Mouse (Mus musculus): ENCODE measurements around the gene Gas8.
A peak's percentile ranks its signal among the peaks of the same experiment; 100 is the strongest.
"Not testable (repeated sequence)": the region's sequence is repeated elsewhere in the genome, so short reads cannot be mapped to it uniquely, and the experiment has no call there.

Gas8 gene

GRCm38 (mm10) chr8:123518667-123519066, at the start of gene Gas8:
TSS of gene Gas8 (plus strand) at chr8:123518834.
- DNase-seq (ENCODE audit: low spot score in 2 of 2) = peak; percentile 35 to 87

- DNase-seq (ENCODE audit: low spot score in 2 of 2) = not testable (repeated sequence)
Observed at GRCm38 (mm10) chr8:123472991-123473390, 45.6 kb upstream of the Gas8 start.

GRCm38 (mm10) chr8:123474549-123474948, 44.1 kb upstream of the Gas8 start:
- DNase-seq (ENCODE audit: low spot score in 2 of 2) = not testable (repeated sequence)

- peak; percentile 20 to 31 for DNase-seq (ENCODE audit: low spot score in 2 of 2)
Observed at GRCm38 (mm10) chr8:123476911-123477736, 41.5 kb upstream of the Gas8 start.

GRCm38 (mm10) chr8:123477737-123478258, 40.8 kb upstream of the Gas8 start, which contains the start of gene Afg3l1:
TSS of gene Afg3l1 (plus strand) at chr8:123477903.
- peak; percentile 93 to 94 for DNase-seq (ENCODE audit: low spot score in 2 of 2)

GRCm38 (mm10) chr8:123478456-123479218, 40.0 kb upstream of the Gas8 start:
- DNase-seq (ENCODE audit: low spot score in 2 of 2) = peak in 1 of 2 experiments; percentile 27

- DNase-seq (ENCODE audit: low spot score in 2 of 2) = no peak
Observed at GRCm38 (mm10) chr8:123482627-123483026, 36.0 kb upstream of the Gas8 start.

- no peak for DNase-seq (ENCODE audit: low spot score in 2 of 2)
Observed at GRCm38 (mm10) chr8:123491280-123492075, 27.2 kb upstream of the Gas8 start.

- DNase-seq (ENCODE audit: low spot score in 2 of 2) = no peak
Observed at GRCm38 (mm10) chr8:123492898-123493297, 25.7 kb upstream of the Gas8 start.

GRCm38 (mm10) chr8:123497699-123498098, 20.9 kb upstream of the Gas8 start:
- no peak for DNase-seq (ENCODE audit: low spot score in 2 of 2)

- no peak for DNase-seq (ENCODE audit: low spot score in 2 of 2)
Observed at GRCm38 (mm10) chr8:123498963-123499362, 19.7 kb upstream of the Gas8 start.

- DNase-seq (ENCODE audit: low spot score in 2 of 2) = no peak
Observed at GRCm38 (mm10) chr8:123499556-123499955, 19.1 kb upstream of the Gas8 start.

GRCm38 (mm10) chr8:123502192-123502591, 16.4 kb upstream of the Gas8 start:
- no peak for DNase-seq (ENCODE audit: low spot score in 2 of 2)

GRCm38 (mm10) chr8:123503801-123504467, 14.7 kb upstream of the Gas8 start:
- DNase-seq (ENCODE audit: low spot score in 2 of 2) = peak in 1 of 2 experiments; percentile 38

- DNase-seq (ENCODE audit: low spot score in 2 of 2) = no peak
Observed at GRCm38 (mm10) chr8:123504591-123505195, 13.9 kb upstream of the Gas8 start.

GRCm38 (mm10) chr8:123505267-123505666, 13.4 kb upstream of the Gas8 start:
- no peak for DNase-seq (ENCODE audit: low spot score in 2 of 2)

- no peak for DNase-seq (ENCODE audit: low spot score in 2 of 2)
Observed at GRCm38 (mm10) chr8:123505695-123506094, 12.9 kb upstream of the Gas8 start.

GRCm38 (mm10) chr8:123507153-123507552, 11.5 kb upstream of the Gas8 start:
- no peak for DNase-seq (ENCODE audit: low spot score in 2 of 2)

GRCm38 (mm10) chr8:123510819-123511218, 7.8 kb upstream of the Gas8 start:
- DNase-seq (ENCODE audit: low spot score in 2 of 2) = no peak

- no peak for DNase-seq (ENCODE audit: low spot score in 2 of 2)
Observed at GRCm38 (mm10) chr8:123514136-123514535, 4.5 kb upstream of the Gas8 start.

Measured in spleen, postnatal 10 days (tissue).